Mouse (Mus musculus): ENCODE results near the gene Otop2. TPM values are rescaled to one million over a fixed set of nuclear protein-coding genes. Genes with fewer than 3 reads are reported as not detected.
A peak's percentile ranks its signal among the peaks of the same experiment; 100 is the strongest.

Otop2 gene
- polyA plus RNA-seq, 1 experiment from 2014 or later: not detected

GRCm38 (mm10) chr11:115318245-115319027, 11.5 kb downstream of the Otop2 start:
- H3K36me3 ChIP-seq (ENCODE audit: control insufficient read depth, insufficient read depth, low read length): no peaks in the 10 kb centered on the region
- H3K9ac ChIP-seq (ENCODE audit: low read length): no peak overlapping the region
- no peaks in the 10 kb centered on the region; a peak in 1 of 4 replicates for H3K4me1 ChIP-seq (ENCODE audit: control insufficient read depth in 2 of 2, insufficient read depth in 2 of 2, low read length in 2 of 2)
- H3K27me3 ChIP-seq (ENCODE audit: control insufficient read depth, insufficient read depth, low read length): peaks cover 97% of the 10 kb centered on the region
- 6% methylated on average over 63 of the region's 63 CpGs for WGBS
- H3K4me3 ChIP-seq (ENCODE audit: control insufficient read depth in 1 of 2, insufficient read depth in 1 of 2, low read depth in 1 of 2, low read length in 2 of 2): no peak overlapping the region
- H3K9me3 ChIP-seq (ENCODE audit: control insufficient read depth, low read length): no peaks in the 10 kb centered on the region
- no peak for ATAC-seq (ENCODE audit: insufficient number of reproducible peaks, insufficient read depth, low FRiP score, low read depth)
- H3K27ac ChIP-seq (replicated peaks in 1 of 2; ENCODE audit: control insufficient read depth in 1 of 2, insufficient read depth in 1 of 2, low read depth in 2 of 2, low read length in 2 of 2): no peak overlapping the region
- 0 out of 2 replicates have a peak overlapping the region, but pooled peaks have one; percentile 1 for H3K4me2 ChIP-seq (ENCODE audit: low read length)

- H3K27ac ChIP-seq (replicated peaks in 1 of 2; ENCODE audit: control insufficient read depth in 1 of 2, insufficient read depth in 1 of 2, low read depth in 2 of 2, low read length in 2 of 2): no peak overlapping the region
- H3K4me2 ChIP-seq (ENCODE audit: low read length): no peak overlapping the region
- peaks cover 100% of the 10 kb centered on the region for H3K27me3 ChIP-seq (ENCODE audit: control insufficient read depth, insufficient read depth, low read length)
- no peak overlapping the region for H3K9ac ChIP-seq (ENCODE audit: low read length)
- no peaks in the 10 kb centered on the region for H3K9me3 ChIP-seq (ENCODE audit: control insufficient read depth, low read length)
- H3K4me3 ChIP-seq (ENCODE audit: control insufficient read depth in 1 of 2, insufficient read depth in 1 of 2, low read depth in 1 of 2, low read length in 2 of 2): no peak overlapping the region
- ATAC-seq (ENCODE audit: insufficient number of reproducible peaks, insufficient read depth, low FRiP score, low read depth): no peak
- H3K36me3 ChIP-seq (ENCODE audit: control insufficient read depth, insufficient read depth, low read length): no peaks in the 10 kb centered on the region
- WGBS: 5% methylated on average over 18 of the region's 18 CpGs
- H3K4me1 ChIP-seq (ENCODE audit: control insufficient read depth in 2 of 2, insufficient read depth in 2 of 2, low read length in 2 of 2): no peaks in the 10 kb centered on the region; a peak in 1 of 4 replicates
Observed at GRCm38 (mm10) chr11:115319704-115320383, 12.9 kb downstream of the Otop2 start.

- Histone ChIP-seq H3K27ac (replicated peaks in 1 of 2; ENCODE audit: control insufficient read depth in 1 of 2, insufficient read depth in 1 of 2, low read depth in 2 of 2, low read length in 2 of 2) (no peak within 1 kb of the TSS), H3K4me1 (ENCODE audit: control insufficient read depth in 2 of 2, insufficient read depth in 2 of 2, low read length in 2 of 2) (no peaks in the 10 kb centered on the region; a peak in 1 of 4 replicates), H3K9ac (ENCODE audit: low read length) (no peak within 1 kb of the TSS), H3K4me2 (ENCODE audit: low read length) (peak within 1 kb of the TSS; percentile 18), H3K27me3 (ENCODE audit: control insufficient read depth, insufficient read depth, low read length) (peaks cover 91% of the 10 kb centered on the region), H3K36me3 (ENCODE audit: control insufficient read depth, insufficient read depth, low read length) (no peaks in the 10 kb centered on the region), H3K9me3 (ENCODE audit: control insufficient read depth, low read length) (no peaks in the 10 kb centered on the region), H3K4me3 (ENCODE audit: control insufficient read depth in 1 of 2, insufficient read depth in 1 of 2, low read depth in 1 of 2, low read length in 2 of 2) (no peak within 1 kb of the TSS)
- no peak for ATAC-seq (ENCODE audit: insufficient number of reproducible peaks, insufficient read depth, low FRiP score, low read depth)
- WGBS: 6% methylated on average over 35 of the region's 35 CpGs
Observed at GRCm38 (mm10) chr11:115321906-115322693, 15.1 kb downstream of the Otop2 start, which contains the start of gene Ush1g. Ush1g (minus strand) TSS chr11:115322041.

- Histone ChIP-seq H3K4me2 (ENCODE audit: low read length) (no peak overlapping the region), H3K27ac (replicated peaks in 1 of 2; ENCODE audit: control insufficient read depth in 1 of 2, insufficient read depth in 1 of 2, low read depth in 2 of 2, low read length in 2 of 2) (no peak overlapping the region), H3K4me3 (ENCODE audit: control insufficient read depth in 1 of 2, insufficient read depth in 1 of 2, low read depth in 1 of 2, low read length in 2 of 2) (no peak overlapping the region), H3K9me3 (ENCODE audit: control insufficient read depth, low read length) (no peaks in the 10 kb centered on the region), H3K36me3 (ENCODE audit: control insufficient read depth, insufficient read depth, low read length) (no peaks in the 10 kb centered on the region), H3K27me3 (ENCODE audit: control insufficient read depth, insufficient read depth, low read length) (peaks cover 81% of the 10 kb centered on the region), H3K9ac (ENCODE audit: low read length) (no peak overlapping the region), H3K4me1 (ENCODE audit: control insufficient read depth in 2 of 2, insufficient read depth in 2 of 2, low read length in 2 of 2) (no peaks in the 10 kb centered on the region; a peak in 1 of 4 replicates)
- ATAC-seq (ENCODE audit: insufficient number of reproducible peaks, insufficient read depth, low FRiP score, low read depth): no peak
- WGBS: 16% methylated on average over 32 of the region's 32 CpGs
Observed at GRCm38 (mm10) chr11:115323354-115323753, 16.4 kb downstream of the Otop2 start.

GRCm38 (mm10) chr11:115326730-115327129, 19.8 kb downstream of the Otop2 start:
- Histone ChIP-seq H3K4me3 (ENCODE audit: control insufficient read depth in 1 of 2, insufficient read depth in 1 of 2, low read depth in 1 of 2, low read length in 2 of 2) (no peak overlapping the region), H3K4me2 (ENCODE audit: low read length) (no peak overlapping the region), H3K27me3 (ENCODE audit: control insufficient read depth, insufficient read depth, low read length) (peaks cover 71% of the 10 kb centered on the region), H3K36me3 (ENCODE audit: control insufficient read depth, insufficient read depth, low read length) (no peaks in the 10 kb centered on the region), H3K27ac (replicated peaks in 1 of 2; ENCODE audit: control insufficient read depth in 1 of 2, insufficient read depth in 1 of 2, low read depth in 2 of 2, low read length in 2 of 2) (no peak overlapping the region), H3K9me3 (ENCODE audit: control insufficient read depth, low read length) (no peaks in the 10 kb centered on the region), H3K4me1 (ENCODE audit: control insufficient read depth in 2 of 2, insufficient read depth in 2 of 2, low read length in 2 of 2) (no peaks in the 10 kb centered on the region), H3K9ac (ENCODE audit: low read length) (no peak overlapping the region)
- ATAC-seq (ENCODE audit: insufficient number of reproducible peaks, insufficient read depth, low FRiP score, low read depth): no peak
- WGBS: 68% methylated on average over 7 of the region's 7 CpGs

GRCm38 (mm10) chr11:115329339-115329738, 22.4 kb downstream of the Otop2 start:
- H3K9ac ChIP-seq (ENCODE audit: low read length): no peak overlapping the region
- 66% methylated on average over 15 of the region's 15 CpGs for WGBS
- no peak overlapping the region for H3K27ac ChIP-seq (replicated peaks in 1 of 2; ENCODE audit: control insufficient read depth in 1 of 2, insufficient read depth in 1 of 2, low read depth in 2 of 2, low read length in 2 of 2)
- no peaks in the 10 kb centered on the region for H3K4me1 ChIP-seq (ENCODE audit: control insufficient read depth in 2 of 2, insufficient read depth in 2 of 2, low read length in 2 of 2)
- no peaks in the 10 kb centered on the region for H3K36me3 ChIP-seq (ENCODE audit: control insufficient read depth, insufficient read depth, low read length)
- no peaks in the 10 kb centered on the region for H3K9me3 ChIP-seq (ENCODE audit: control insufficient read depth, low read length)
- peaks cover 71% of the 10 kb centered on the region for H3K27me3 ChIP-seq (ENCODE audit: control insufficient read depth, insufficient read depth, low read length)
- H3K4me3 ChIP-seq (ENCODE audit: control insufficient read depth in 1 of 2, insufficient read depth in 1 of 2, low read depth in 1 of 2, low read length in 2 of 2): no peak overlapping the region
- no peak overlapping the region for H3K4me2 ChIP-seq (ENCODE audit: low read length)
- ATAC-seq (ENCODE audit: insufficient number of reproducible peaks, insufficient read depth, low FRiP score, low read depth): no peak

- ATAC-seq (ENCODE audit: insufficient number of reproducible peaks, insufficient read depth, low FRiP score, low read depth): no peak
- WGBS: 3% methylated on average over 29 of the region's 29 CpGs
- no peak within 1 kb of the TSS for H3K9ac ChIP-seq (ENCODE audit: low read length)
- H3K4me2 ChIP-seq (ENCODE audit: low read length): no peak within 1 kb of the TSS
- no peaks in the 10 kb centered on the region for H3K9me3 ChIP-seq (ENCODE audit: control insufficient read depth, low read length)
- H3K36me3 ChIP-seq (ENCODE audit: control insufficient read depth, insufficient read depth, low read length): no peaks in the 10 kb centered on the region
- no peak within 1 kb of the TSS for H3K27ac ChIP-seq (replicated peaks in 1 of 2; ENCODE audit: control insufficient read depth in 1 of 2, insufficient read depth in 1 of 2, low read depth in 2 of 2, low read length in 2 of 2)
- H3K27me3 ChIP-seq (ENCODE audit: control insufficient read depth, insufficient read depth, low read length): peaks cover 83% of the 10 kb centered on the region
- H3K4me3 ChIP-seq (ENCODE audit: control insufficient read depth in 1 of 2, insufficient read depth in 1 of 2, low read depth in 1 of 2, low read length in 2 of 2): no peak within 1 kb of the TSS
- no peaks in the 10 kb centered on the region for H3K4me1 ChIP-seq (ENCODE audit: control insufficient read depth in 2 of 2, insufficient read depth in 2 of 2, low read length in 2 of 2)
Observed at GRCm38 (mm10) chr11:115334531-115334930, 27.6 kb downstream of the Otop2 start, which contains the start of gene Otop3. Otop3 (plus strand) TSS chr11:115334731.
